Mouse (Mus musculus): Measurements from ENCODE around the gene 2310039H08Rik. TPM values are rescaled to one million over a fixed set of nuclear protein-coding genes. Genes with fewer than 3 reads are reported as not detected.
"Not testable (repeated sequence)": the region's sequence is repeated elsewhere in the genome, so short reads cannot be mapped to it uniquely, and the experiment has no call there.

The 2310039H08Rik gene
- total RNA-seq, 1 experiment from 2014 or later: 82.1 TPM

GRCm38 (mm10) chr17:46758753-46759152 lies 13.7 kb upstream of the 2310039H08Rik start:
- no peak for DNase-seq

GRCm38 (mm10) chr17:46763544-46763943 lies 8.9 kb upstream of the 2310039H08Rik start, which contains the start of gene Ptcra:
Gene Ptcra, minus strand, starts transcription at chr17:46763712.
- no peak for DNase-seq

DNA sequence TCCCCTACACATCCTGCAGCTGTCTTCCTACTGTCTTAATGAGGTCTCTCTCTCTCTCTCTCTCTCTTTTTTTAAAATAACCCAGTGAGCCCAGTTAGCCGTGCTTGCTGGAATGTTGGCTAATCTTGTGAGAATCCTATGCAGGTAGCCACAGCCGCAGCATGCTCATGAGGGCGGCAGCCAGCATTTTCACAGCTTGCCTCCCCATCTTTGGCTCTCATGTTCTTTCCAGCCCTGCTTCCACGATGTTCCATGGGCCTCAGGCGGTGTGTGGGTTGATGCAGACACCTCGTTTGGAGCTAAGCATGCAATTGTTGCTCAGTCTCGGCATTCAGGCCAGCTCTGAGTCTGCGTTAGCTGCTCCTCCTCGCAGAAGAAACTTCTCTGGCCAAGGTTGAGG lies 7.5 kb upstream of the 2310039H08Rik start:
- DNase-seq: not testable (repeated sequence)

DNA sequence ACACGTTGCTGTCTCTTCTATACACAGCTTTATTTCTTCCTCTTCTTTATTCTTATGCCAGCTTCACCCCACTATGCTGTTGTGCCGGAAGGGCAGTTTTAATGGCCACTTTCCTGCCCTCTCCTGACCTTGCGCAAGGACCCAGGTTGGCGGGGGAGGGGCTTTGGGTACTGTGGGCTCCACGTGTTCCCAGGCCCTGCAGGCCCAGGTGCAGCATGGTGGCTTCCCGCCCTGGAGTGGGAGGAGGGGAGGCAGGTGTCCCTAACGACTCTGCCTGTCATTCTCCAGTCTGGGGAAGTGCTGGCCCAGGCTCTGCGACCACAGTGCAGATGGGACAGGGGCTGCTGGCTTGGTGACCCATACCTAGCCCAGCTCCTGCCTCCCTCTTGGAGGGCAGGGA lies 4.6 kb upstream of the 2310039H08Rik start:
- no peak for DNase-seq

DNA sequence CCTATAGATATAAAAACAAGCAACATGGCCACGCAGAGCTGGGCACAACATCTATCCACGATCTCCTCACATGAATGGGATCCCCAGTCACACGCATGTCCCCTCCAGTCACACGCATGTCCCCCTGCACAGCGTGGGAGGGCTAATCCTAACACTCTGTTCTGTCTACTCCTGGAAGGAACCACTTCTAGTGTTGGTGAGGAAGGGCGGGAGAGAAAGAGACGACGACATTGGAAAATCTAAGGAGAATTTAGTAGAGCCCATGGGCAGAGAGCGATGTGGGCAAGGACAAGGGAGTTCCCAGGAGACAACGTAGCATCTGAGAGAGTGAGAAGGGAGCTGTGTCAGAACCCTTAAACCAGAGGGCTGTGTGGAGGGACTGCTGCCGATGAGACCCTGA lies 1.9 kb upstream of the 2310039H08Rik start:
- no peak for DNase-seq

- no peak for DNase-seq
Measured at GRCm38 (mm10) chr17:46771025-46771424, 1.4 kb upstream of the 2310039H08Rik start.

DNA sequence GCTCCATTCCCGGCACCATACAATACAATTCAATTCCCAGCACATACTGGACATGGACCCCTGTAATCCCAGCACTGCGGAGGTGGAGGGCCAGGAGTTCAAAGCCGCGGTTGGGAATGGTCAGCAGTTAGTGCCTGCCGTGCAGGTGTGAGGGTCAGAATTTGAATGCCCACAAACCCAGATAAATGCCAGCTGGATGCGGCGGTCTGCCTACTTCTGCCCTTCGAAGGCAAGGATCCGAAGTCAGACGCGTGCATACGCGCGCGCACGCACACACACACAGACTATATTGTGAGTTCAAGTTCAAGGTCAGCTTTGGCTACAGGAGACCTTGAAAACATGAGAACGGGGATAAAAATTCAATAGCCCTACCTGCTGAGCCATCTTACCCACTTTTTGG lies 819 bp upstream of the 2310039H08Rik start:
- DNase-seq: no peak

DNA sequence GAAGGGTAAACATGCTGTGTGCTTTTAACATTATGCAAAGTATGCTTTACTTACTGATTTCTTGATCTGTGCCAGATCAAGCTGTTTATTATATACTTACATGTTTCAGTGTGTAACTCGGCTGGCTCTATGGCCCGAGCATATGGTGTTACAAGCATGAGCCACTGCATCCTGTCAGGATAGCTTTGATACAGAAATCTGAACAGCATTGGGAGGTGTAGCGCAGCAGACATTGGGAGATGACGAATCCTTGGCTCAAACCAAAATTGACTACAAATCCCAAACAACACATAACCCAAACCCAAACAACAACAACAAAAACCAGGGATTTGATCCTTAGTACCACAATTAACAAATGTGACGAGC lies 414 bp upstream of the 2310039H08Rik start:
- DNase-seq: no peak

DNA sequence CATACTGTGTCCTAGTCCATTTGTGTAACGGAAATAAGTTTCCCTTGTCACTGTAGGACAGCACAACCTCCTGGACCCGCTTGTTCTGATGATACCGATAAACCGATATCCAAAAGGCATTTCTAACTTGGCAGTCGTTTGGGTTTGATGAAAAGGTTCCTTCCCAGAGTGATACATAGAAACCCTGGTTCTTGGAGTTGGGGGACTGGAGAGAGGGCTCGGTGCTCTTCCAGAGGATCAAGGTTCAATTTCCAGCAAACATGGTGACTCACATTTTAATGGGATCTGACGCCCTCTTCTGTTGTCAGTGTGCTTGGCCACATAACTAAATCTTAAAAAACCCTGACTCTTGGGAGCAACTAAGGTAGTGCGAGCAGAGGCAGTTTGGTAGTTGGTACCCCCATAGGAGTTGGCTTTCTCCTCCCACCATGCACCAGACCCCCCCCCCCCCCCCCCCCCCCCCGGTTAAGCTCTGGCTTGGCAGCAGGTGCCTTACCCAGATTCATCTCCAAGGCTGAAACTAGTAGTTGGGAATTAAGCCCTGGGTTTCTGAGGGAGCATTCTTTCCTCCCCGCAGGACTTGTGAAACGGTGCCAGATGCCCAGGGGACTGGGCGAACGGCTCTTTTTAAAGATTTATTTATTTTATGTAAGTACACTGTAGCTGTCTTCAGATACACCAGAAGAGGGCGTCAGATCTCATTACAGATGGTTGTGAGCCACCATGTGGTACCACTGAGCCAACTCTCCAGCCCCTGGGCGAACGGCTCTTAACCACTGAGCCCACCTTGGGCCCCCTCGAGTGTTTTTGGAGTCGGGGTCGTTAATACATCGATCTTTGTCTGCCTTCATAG lies 1.1 kb downstream of the 2310039H08Rik start:
- no peak for DNase-seq

GRCm38 (mm10) chr17:46774131-46774472 lies 1.7 kb downstream of the 2310039H08Rik start:
- DNase-seq: no peak

DNA sequence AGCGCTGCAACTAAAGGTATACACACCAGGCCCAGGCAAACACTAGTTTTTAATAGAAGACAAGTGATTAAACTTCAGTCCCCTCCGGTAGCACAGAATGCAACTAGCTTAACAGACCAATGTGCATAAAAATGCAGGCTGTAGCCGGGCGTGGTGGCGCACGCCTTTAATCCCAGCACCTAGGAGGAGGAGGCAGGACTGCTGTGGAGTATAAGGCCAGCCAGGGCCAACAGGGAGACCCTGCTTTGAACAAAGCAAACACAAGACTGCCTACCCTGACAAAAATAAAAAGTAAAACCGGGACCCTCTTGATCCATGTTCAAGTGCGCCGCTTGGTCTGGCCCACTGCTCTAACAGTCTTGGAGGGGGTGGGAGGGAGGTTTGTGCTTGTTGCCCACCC lies 2.6 kb downstream of the 2310039H08Rik start:
- no peak for DNase-seq

- DNase-seq: no peak
Measured at GRCm38 (mm10) chr17:46776087-46776486, 3.7 kb downstream of the 2310039H08Rik start.

DNA sequence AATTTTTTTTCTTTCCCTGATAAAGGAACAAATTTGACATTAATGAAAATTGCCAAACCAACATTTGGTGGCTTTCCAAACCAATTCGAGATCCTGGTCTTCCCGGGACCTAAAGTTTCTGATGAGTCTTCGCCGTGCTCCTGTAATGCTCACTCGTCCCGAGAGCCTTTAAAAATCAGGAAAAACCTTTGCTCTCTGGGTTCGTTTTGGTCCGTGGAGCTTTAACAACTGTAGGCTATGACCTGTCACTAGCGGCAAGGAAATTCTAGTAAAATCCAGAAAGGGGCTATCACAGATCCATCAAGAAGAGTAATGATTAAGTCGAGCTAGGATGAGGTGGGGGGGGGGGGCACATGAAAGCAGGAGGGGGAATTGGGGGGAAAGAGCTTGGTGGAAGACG lies 9.4 kb downstream of the 2310039H08Rik start:
- no peak for DNase-seq

DNA sequence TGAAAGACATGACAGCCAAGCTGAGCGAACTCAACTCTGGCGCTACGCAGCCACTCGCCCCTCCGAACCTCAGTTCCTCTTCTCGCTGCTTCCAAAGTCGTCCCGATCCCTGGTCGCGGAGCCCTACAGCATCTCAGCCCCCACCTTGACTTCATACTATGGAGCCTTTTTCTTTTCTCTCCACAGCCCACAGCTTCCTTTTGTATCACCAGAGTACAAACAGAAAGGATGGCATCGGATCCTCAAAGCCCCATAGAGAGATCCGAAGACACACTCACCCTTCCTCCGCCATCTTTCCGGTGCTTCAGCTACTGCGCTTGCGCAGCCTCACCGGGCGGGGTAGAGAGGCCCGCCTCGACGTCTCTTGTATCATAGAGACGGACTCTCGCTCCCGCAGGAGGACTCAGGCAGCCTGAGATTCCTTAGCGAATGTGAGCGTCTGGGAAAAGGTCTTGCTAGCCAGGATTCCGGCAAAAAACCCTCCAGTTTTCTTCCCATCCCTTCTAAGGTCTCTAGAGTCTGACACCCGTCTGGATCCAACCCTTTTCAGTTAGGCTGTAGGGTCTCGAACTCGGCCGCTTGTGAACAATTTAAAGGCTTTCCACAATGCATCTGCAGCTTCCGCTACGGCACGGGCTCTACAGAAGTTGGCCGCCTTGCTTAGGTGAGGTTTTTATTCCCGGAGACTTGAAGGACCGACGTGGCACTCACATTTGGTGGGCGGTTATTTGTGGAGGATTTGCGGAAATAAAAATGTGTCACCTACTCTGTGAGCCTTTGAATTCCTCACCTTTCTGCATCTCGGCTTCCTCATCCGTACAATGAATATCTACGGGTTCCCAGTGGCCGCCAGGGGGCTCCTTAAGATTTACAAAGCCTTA lies 10.1 kb downstream of the 2310039H08Rik start, which contains the start of gene Rpl7l1:
TSS of gene Rpl7l1 (minus strand) at position 332 of the 881 bp plus-strand sequence.
- peak; percentile 91 for DNase-seq

GRCm38 (mm10) chr17:46783222-46783565 lies 10.8 kb downstream of the 2310039H08Rik start:
- no peak for DNase-seq

GRCm38 (mm10) chr17:46786952-46787351 lies 14.5 kb downstream of the 2310039H08Rik start:
- DNase-seq: no peak

- DNase-seq: not testable (repeated sequence)
Measured at GRCm38 (mm10) chr17:46787974-46788373, 15.5 kb downstream of the 2310039H08Rik start.

DNA sequence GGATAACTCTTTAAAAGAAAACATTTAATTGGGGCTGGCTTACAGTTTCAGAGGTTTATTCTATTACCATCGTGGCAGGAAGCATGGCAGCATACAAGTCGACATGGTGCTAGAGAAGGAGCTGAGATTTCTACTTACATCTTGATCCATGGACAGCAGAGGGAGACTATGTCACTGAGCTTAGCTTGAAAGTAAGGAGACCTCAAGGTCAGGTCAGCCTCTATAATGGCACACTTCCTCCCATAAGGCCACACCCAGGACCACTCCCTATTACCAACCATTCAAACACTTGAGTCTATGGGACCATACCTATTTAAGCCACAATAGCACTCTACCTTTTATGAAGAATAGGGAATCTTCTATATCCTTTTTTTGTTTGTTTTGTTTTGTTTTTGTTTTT lies 20.5 kb downstream of the 2310039H08Rik start:
- no peak for DNase-seq

- no peak for DNase-seq
Measured at GRCm38 (mm10) chr17:46796743-46797142, 24.3 kb downstream of the 2310039H08Rik start.

- DNase-seq: no peak
Measured at GRCm38 (mm10) chr17:46797386-46797785, 25.0 kb downstream of the 2310039H08Rik start.

GRCm38 (mm10) chr17:46799680-46800079 lies 27.2 kb downstream of the 2310039H08Rik start:
- no peak for DNase-seq

- DNase-seq: no peak
Measured at GRCm38 (mm10) chr17:46801761-46802160, 29.3 kb downstream of the 2310039H08Rik start.

- no peak for DNase-seq
Measured at GRCm38 (mm10) chr17:46808376-46808775, 35.9 kb downstream of the 2310039H08Rik start.
